Mouse (Mus musculus) retina, embryonic 14.5 days (tissue): ENCODE measurements around the gene Gm17677.

ENCODE experiments used
- DNase-seq: peaks from one replicate; pipeline ENCODE4 v3.0.0-alpha.2; 2015; ENCODE audit warnings: low spot score

Gene Gm17677

GRCm38 (mm10) chr9:35740749-35741148 is at the start of gene Gm17677:
Gene Gm17677 (plus strand): TSS chr9:35741049.
- DNase-seq, result no peak

DNA sequence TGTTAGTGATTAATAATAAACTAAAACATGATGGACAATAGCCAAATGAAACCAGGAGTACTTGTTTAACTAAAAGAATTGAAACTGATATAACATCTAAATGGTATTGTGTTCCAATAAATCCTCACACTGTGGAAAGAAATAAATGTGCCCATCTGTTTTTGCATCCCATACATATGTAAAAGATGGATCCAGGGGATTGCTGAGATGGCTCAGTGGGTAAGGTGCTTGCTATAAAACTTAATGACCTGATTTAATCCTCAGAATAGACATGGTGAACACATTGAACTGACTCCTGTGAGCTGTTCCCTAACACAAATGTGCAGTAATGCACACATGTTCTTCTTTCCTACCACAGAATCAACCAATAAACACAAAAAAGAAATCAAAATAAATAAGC is 48.9 kb upstream of the Gm17677 start:
- DNase-seq, result no peak

GRCm38 (mm10) chr9:35707265-35707664 is 33.6 kb upstream of the Gm17677 start:
- DNase-seq, result peak; percentile 3

- DNase-seq, result no peak
These were observed 16.0 kb downstream of the Gm17677 start for GRCm38 (mm10) chr9:35756843-35757242.

DNA sequence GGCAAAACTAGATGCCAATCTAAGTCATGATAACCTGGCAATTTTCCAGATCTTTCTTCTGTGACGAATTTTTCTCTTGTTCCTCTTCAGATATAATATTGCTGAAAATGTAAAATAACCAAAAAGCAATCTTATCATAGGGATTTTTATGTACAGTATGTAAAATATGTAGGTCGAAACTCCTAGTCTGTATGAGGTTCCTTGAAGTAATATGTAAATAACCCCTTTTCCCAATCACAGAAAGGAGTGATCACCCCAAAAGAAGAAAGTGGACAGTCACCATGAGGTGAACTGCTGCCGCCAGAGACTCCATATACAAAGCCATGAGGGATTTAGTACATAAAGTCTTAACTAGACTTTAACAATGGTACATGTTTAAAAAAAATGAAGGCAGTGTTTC is 37.2 kb downstream of the Gm17677 start, which contains the start of gene Gm17727:
Gene Gm17727, minus strand, starts transcription at position 101 of the 400 bp plus-strand sequence.
- no peak for DNase-seq

GRCm38 (mm10) chr9:35790001-35790400 is 49.2 kb downstream of the Gm17677 start, which contains the start of the genes Gm27235 and D730048I06Rik:
Gene Gm27235 (minus strand): TSS chr9:35790101.
Gene D730048I06Rik (minus strand): TSS chr9:35790112.
- DNase-seq, result no peak
